Mouse (Mus musculus): ENCODE measurements around the gene Tmed2.

DNA sequence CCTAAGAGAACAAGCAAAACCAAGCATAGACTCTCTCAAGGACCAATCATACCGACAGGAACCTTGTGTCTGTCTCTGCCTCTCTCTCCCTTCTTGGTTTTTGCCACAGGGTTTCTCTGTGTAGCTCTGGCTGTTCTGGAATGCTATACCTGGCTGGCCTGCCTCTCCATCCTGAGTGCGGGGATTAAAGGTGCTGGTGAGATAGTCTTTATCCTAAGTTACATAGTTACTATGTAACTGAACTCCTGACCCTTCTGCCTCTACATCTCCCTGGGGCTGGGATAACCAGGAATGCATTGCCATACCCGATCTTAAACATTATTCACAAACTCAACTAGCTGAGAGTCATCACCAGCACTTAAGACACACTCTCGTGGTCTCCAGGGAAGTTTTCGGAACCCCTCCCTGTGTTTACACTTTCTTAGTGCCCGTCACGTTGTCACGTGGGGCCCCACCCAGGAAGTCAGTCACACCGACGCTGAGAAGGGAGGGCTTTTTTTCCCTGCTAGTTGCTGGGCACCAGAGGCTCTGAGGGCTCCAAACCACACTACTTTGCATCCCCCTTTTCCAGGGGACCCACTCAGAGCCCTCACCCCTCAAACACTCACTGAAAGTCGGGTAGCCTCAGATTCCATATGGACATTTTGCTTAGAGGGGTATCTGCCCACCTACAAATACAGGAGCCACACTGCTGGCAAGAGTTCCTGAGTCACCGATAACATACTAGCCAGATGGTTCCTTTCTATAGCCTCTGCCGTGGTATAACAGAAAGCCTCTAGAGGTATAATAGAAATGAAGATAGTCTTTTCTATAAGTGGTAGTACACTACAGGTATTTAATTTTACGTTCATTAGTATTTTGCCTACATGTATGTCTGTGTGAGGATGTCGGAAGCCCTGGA, 43.6 kb upstream of the Tmed2 start:
- TF ChIP-seq TAL1 (IDR thresholded peaks at IDR 0.05; ENCODE audit: low read length) (no peak), GATA1 (IDR thresholded peaks at IDR 0.05; ENCODE audit: low read length) (no peak)
